Mouse (Mus musculus) kidney, adult 8-10 months (tissue): ENCODE measurements at regions not wholly inside any gene's neighbourhood (a gene's known extent, or its start where the extent isn't known, plus 50 kb on each side); places are given as distances from the start of the nearest gene placed in this dataset.

Experiments
- DNase-seq, 2 experiments: peaks; one replicate each; pipeline ENCODE4 v3.0.0; 2022

DNA sequence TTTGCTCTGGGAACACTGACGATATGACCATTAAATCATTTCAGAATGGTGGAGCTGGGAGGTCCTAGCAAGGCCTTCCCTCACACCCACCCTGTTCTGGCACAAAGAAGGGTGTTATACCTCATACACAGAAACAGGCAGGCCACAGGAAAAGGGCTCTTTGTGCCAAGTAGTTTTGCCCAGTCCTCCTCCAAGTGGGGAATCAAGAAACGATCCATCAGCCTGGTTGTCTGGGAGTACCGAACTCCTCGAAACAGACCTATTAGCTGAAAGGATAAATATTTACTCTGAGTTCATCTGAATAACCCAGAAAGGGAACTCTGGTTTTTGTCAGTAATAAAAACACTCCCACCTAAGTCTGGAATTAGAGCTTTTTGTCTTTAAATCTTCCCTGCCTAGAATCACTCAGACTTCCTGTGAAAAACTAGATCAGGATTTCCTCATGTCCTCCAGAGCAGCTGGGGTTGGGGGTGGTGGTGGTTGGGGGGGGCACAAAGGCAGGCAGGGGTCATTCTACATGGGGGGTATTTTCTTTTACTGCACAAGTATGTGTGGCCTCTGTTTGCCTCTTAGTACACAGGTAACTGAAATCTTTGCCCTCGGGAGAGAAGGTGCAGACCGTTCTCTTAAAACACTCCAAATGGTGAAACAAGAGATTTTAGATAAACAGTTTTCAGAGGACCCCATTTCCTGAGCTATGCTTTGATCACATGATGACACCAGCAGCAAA, 681.3 kb downstream of the Gsdmc2 start:
- DNase-seq = no peak

- DNase-seq = no peak
These were observed 682.0 kb downstream of the Gsdmc2 start for GRCm38 (mm10) chr15:63162881-63163549.

- DNase-seq = no peak
These were observed 721.8 kb downstream of the Gsdmc2 start for GRCm38 (mm10) chr15:63123123-63123688.

DNA sequence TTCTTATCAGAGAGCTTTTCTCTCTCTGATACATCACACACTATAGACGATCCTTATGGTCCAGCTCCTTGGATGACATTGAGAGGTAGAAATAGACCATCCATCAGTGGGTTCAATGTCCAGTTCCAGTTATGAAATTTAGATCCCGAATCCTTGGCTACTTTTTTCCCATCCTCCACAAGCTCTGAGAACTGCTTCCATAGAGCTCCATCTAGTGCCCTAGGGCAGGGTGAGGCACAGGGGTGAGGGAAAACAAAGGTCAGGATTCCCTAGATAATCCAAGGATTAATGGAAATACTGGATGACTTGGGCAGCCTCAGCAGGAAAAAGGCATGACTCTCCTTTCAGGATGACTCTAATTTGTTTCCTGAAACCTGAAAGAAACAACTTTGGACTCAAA, 732.1 kb downstream of the Gsdmc2 start:
- DNase-seq = no peak

DNA sequence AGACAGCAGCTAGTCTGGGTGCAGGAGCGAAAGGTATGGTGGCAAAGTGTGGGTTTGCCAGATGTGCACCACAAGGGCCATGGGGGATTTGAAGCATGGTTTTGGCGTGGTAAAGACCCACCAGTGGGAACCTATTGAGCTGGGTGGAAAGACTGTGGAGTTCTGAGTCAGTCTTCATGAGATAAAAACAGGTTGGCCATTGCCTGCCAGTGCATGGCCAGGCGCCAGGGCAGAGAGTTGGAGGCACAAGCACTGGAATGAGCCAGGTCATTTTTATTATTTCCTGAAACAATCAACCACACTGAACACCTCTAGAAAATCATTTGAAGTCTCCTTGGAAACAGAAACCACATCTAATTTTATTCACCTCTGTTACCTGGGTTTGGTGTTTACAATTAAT, 744.9 kb downstream of the Gsdmc2 start:
- peak in 1 of 2 experiments; percentile 1 for DNase-seq

- DNase-seq = no peak
These were observed 763.0 kb downstream of the Gsdmc2 start for GRCm38 (mm10) chr15:63081972-63082371.

- no peak for DNase-seq
These were observed 765.2 kb downstream of the Gsdmc2 start for GRCm38 (mm10) chr15:63079825-63080224.

- DNase-seq = no peak
These were observed 773.1 kb downstream of the Gsdmc2 start for GRCm38 (mm10) chr15:63071921-63072320.

GRCm38 (mm10) chr15:63067126-63067525, 777.9 kb downstream of the Gsdmc2 start:
- DNase-seq = no peak

DNA sequence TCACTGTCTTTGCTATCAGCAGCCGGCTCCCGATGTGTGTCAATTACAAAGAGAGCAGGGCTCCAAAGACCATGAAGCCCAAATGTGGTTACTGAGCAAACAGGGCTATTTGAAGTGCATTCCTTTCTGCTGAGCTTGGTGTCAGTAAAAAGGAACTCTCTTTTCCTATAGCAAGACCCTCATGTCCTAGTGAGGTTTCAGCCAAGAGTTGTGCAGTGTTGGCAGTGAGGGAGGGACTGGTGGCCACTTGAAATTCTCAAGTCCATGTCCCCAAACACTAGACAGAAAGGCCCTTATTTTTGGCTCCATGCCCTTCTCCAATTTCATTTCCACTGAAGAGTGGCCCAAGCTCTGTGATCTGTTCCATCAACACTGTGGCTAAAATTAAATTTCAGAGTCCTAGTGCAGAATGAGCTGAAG, 778.9 kb downstream of the Gsdmc2 start:
- DNase-seq = no peak

- DNase-seq = no peak
These were observed 783.1 kb downstream of the Gsdmc2 start for GRCm38 (mm10) chr15:63061891-63062290.

DNA sequence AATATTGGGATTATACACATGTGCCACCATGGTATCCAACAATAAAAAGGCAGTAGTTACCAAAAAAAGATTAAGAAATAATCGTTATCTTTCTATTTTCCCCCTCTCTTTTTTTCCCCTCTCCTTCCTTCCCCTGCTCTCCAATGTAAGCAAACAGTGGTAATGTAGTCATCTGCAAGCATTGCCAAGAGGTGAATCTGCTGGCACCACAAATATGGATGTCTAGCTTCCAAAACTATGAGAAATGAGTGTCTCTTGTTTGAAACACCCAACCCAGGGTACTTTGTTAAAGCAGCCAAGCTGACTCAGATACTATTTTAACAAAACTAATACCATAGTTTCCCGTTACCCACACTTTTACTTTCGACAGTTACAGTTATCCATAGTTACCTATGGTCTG, 784.2 kb downstream of the Gsdmc2 start:
- DNase-seq = no peak

GRCm38 (mm10) chr15:63052570-63053255, 792.3 kb downstream of the Gsdmc2 start:
- DNase-seq = no peak

GRCm38 (mm10) chr15:63050033-63050432, 794.9 kb downstream of the Gsdmc2 start:
- no peak for DNase-seq

DNA sequence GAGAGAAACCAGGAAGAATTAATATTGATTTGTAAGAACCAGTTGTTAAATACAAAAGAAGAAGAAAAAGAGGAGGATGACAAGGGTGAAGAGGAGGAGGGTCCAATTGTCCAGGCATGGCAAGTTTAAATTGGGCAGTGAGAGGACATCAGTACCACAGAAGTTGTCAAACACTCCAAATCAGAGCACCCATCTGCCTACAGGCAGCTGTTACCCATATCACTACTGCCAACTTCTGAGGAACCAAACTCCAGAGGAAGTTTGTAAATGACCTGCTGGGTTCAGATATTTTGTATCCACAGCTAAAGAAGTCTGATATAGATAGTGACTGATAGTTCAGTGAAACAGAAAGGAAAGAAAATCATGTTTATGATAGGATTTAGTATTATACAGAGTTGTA, 802.6 kb downstream of the Gsdmc2 start:
- no peak for DNase-seq

- no peak for DNase-seq
These were observed 808.7 kb downstream of the Gsdmc2 start for GRCm38 (mm10) chr15:63036241-63036640.

- no peak for DNase-seq
These were observed 824.2 kb downstream of the Gsdmc2 start for GRCm38 (mm10) chr15:63020826-63021225.

DNA sequence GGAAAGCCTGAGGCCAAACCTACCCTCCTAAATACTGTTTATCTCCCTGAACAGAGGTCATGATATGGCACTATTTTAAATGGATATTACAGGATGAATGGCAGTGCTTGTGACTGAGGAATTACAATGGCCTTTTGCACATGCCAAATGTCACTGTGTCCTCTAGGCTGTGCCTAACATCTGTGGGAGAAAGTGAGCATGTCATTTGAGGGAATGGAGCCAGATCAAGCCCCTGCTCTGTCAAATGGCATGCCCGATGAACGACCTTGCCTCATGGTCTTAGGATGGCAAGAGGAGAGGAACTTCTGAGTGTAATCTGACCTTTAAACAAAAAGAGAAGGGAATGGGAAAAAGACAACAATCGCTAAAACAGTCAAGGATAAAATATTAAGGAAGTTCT, 827.0 kb downstream of the Gsdmc2 start:
- no peak for DNase-seq

- no peak for DNase-seq
These were observed 838.3 kb downstream of the Gsdmc2 start for GRCm38 (mm10) chr15:63006471-63007228.

- DNase-seq = no peak
These were observed 850.3 kb downstream of the Gsdmc2 start for GRCm38 (mm10) chr15:62994691-62995090.

GRCm38 (mm10) chr15:62986871-62987270, 858.1 kb downstream of the Gsdmc2 start:
- no peak for DNase-seq

- no peak for DNase-seq
These were observed 858.8 kb downstream of the Gsdmc2 start for GRCm38 (mm10) chr15:62986147-62986546.

DNA sequence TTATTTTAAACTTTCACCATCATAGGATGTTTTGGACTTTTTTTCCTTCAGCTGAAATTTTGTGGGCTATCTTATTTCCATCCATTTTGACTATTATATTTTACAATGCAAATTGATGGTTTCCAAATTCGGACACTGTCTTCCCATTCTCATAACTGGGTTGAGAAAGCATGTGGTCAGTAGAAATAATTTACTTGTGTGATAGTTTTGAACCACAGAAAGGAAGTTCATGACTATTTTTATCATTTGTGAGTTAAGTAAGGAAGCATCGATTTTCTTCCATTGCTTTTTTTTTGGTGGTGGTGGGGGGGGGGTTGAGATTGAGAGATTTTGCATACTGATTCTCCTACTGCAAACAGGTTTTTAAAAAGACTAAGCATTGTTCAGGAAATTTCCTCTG, 874.4 kb downstream of the Gsdmc2 start:
- DNase-seq = no peak
